Mouse (Mus musculus): ENCODE results near the gene Anxa6. TPM values are rescaled to one million over a fixed set of nuclear protein-coding genes. Genes with fewer than 3 reads are reported as not detected.

Anxa6 gene
- total RNA-seq, 2 experiments from 2014 or later, result 297 to 313 TPM

GRCm38 (mm10) chr11:54998284-54998683 is 35.0 kb downstream of the Anxa6 start:
- DNase-seq, result peak; percentile 54

GRCm38 (mm10) chr11:54996176-54996575 is 37.1 kb downstream of the Anxa6 start:
- no peak for DNase-seq

GRCm38 (mm10) chr11:54989920-54990319 is 43.3 kb downstream of the Anxa6 start:
- DNase-seq, result no peak

GRCm38 (mm10) chr11:54988754-54989349 is 44.4 kb downstream of the Anxa6 start:
- DNase-seq, result no peak

GRCm38 (mm10) chr11:54987974-54988373 is 45.3 kb downstream of the Anxa6 start:
- peak; percentile 57 for DNase-seq

- DNase-seq, result no peak
These were observed 48.2 kb downstream of the Anxa6 start for GRCm38 (mm10) chr11:54985086-54985485.

GRCm38 (mm10) chr11:54984581-54984980 is 48.7 kb downstream of the Anxa6 start:
- no peak for DNase-seq

- DNase-seq, result peak; percentile 82
These were observed 49.2 kb downstream of the Anxa6 start for GRCm38 (mm10) chr11:54984085-54984484.

GRCm38 (mm10) chr11:54982520-54982919 is 50.7 kb downstream of the Anxa6 start:
- no peak for DNase-seq

GRCm38 (mm10) chr11:54981630-54982029 is 51.6 kb downstream of the Anxa6 start:
- no peak for DNase-seq

GRCm38 (mm10) chr11:54977385-54977937 is 55.8 kb downstream of the Anxa6 start:
- no peak for DNase-seq

GRCm38 (mm10) chr11:54976351-54976750 is 56.9 kb downstream of the Anxa6 start:
- DNase-seq, result no peak

GRCm38 (mm10) chr11:54975756-54976155 is 57.5 kb downstream of the Anxa6 start:
- DNase-seq, result no peak

GRCm38 (mm10) chr11:54975340-54975739 is 57.9 kb downstream of the Anxa6 start:
- no peak for DNase-seq

GRCm38 (mm10) chr11:54974639-54975038 is 58.6 kb downstream of the Anxa6 start:
- no peak for DNase-seq

- DNase-seq, result peak; percentile 48
These were observed 59.6 kb downstream of the Anxa6 start for GRCm38 (mm10) chr11:54973481-54974212.

- DNase-seq, result no peak
These were observed 60.5 kb downstream of the Anxa6 start for GRCm38 (mm10) chr11:54972789-54973188.

- DNase-seq, result no peak
These were observed 61.1 kb downstream of the Anxa6 start for GRCm38 (mm10) chr11:54972049-54972723.

GRCm38 (mm10) chr11:54971365-54972048 is 61.7 kb downstream of the Anxa6 start:
- no peak for DNase-seq

GRCm38 (mm10) chr11:54965234-54965633 is 68.0 kb downstream of the Anxa6 start:
- no peak for DNase-seq

GRCm38 (mm10) chr11:54962810-54963209 is 70.4 kb downstream of the Anxa6 start, which contains the start of gene Tnip1:
TSS of gene Tnip1 (minus strand) at chr11:54962917.
- DNase-seq, result peak; percentile 41

GRCm38 (mm10) chr11:54961921-54962320 is 71.3 kb downstream of the Anxa6 start:
- no peak for DNase-seq

Measured in gastrocnemius, postnatal 10 days (tissue).